Mouse (Mus musculus): ENCODE data around the gene Cul4a.

- TF ChIP-seq GABPA (IDR thresholded peaks at IDR 0.05; ENCODE audit: insufficient replicate concordance, low read depth, low read length) (no peak), EP300 (IDR thresholded peaks at IDR 0.05; ENCODE audit: low read length) (no peak), POLR2AphosphoS2 (IDR thresholded peaks at IDR 0.05; ENCODE audit: low read depth, low read length) (no peak), CTCF (conservative IDR thresholded peaks at IDR 0.05 in 1 of 2, IDR thresholded peaks at IDR 0.05 in 1 of 2; ENCODE audit: low read depth in 2 of 2, low read length in 2 of 2) (no peak), MEF2A (IDR thresholded peaks at IDR 0.05; ENCODE audit: borderline replicate concordance, low read depth, low read length) (no peak)
Measured at GRCm38 (mm10) chr8:13186819-13187218, 81.4 kb downstream of the Cul4a start.

All from CH12.LX (cell line).